Mouse (Mus musculus) cerebellum, adult 2 months (tissue): ENCODE data around the gene Kdm2a. TPM values are rescaled to one million over a fixed set of nuclear protein-coding genes. Genes with fewer than 3 reads are reported as not detected.

Experiments
- DNase-seq, 2 experiments: peaks; one replicate each; pipeline ENCODE4 v3.0.0; 2021
- H3K27ac ChIP-seq: fragments of 200-500 bp; 2 replicates; pipeline ENCODE4 v1.5.1; 2012; ENCODE audit warnings: low read length, control low read depth, inconsistent platforms; ENCODE audit not compliant: insufficient read depth
- H3K27me3 ChIP-seq: fragments of 200-500 bp; 2 replicates; pipeline ENCODE4 v1.6.1; 2012; ENCODE audit warnings: inconsistent platforms, mild to moderate bottlenecking, low read length, moderate library complexity; ENCODE audit not compliant: control insufficient read depth, insufficient read depth
- H3K4me1 ChIP-seq: fragments of 200-500 bp; 2 replicates; pipeline ENCODE4 v1.6.1; 2011; ENCODE audit warnings: low read length; ENCODE audit not compliant: control insufficient read depth, insufficient read depth
- H3K4me3 ChIP-seq: fragments of 200-500 bp; replicated peaks from 2 replicates; pipeline ENCODE3; 2011; ENCODE audit warnings: mild to moderate bottlenecking, low read depth, low read length, control low read depth; ENCODE audit not compliant: insufficient read depth
- CTCF ChIP-seq: fragments of 200-500 bp; IDR thresholded peaks from 2 replicates; pipeline ENCODE4 v1.5.1; 2011; ENCODE audit warnings: low read depth, mild to moderate bottlenecking, control low read depth, low read length, moderate library complexity, borderline replicate concordance; ENCODE audit not compliant: insufficient read depth
- POLR2A ChIP-seq: fragments of 200-500 bp; IDR thresholded peaks from 2 replicates; pipeline ENCODE4 v1.6.1; 2011; ENCODE audit warnings: low read length, control low read depth, borderline replicate concordance; ENCODE audit not compliant: insufficient read depth
- WGBS: fragments of 180-500 bp; shearing (Covaris S2); methylation state at CpG from one replicate; pipeline ENCODE4 v1.1.7; 2018; 5-methylcytosine and 5-hydroxymethylcytosine counted together
- polyA plus RNA-seq: library from polyadenylated mRNA; depleted of rRNA; stranded (reverse); fragments of >200 nt; gene quantifications from 2 replicates; pipeline ENCODE4 v1.2.3, GENCODE M21; 2012

The Kdm2a gene
- polyA plus RNA-seq, 1 experiment = 87.1 TPM

- 96% methylated on average over 2 of the region's 2 CpGs for WGBS
Measured at GRCm38 (mm10) chr19:4404840-4405239, 6.8 kb upstream of the Kdm2a start.

DNA sequence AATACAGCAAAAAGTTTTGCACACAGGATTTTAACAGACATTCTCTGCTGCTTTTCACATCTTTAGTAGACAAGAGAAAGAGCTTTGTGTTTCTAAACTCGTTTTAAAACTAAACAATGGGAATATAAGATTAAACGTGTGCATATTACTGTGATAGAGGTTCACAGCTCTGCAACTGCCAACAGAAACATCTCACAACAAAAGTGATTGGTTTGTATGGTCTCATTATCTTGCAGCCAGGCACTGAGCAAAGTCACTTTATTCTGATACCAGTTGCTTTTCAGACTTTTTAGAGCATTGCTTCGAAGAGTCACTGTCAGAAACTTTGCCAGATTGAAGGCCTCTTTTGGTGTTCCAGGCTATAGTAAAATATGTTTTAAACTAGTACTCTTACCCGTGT, 874 bp upstream of the Kdm2a start:
- Histone ChIP-seq H3K27me3 (no peaks in the 10 kb centered on the region), H3K27ac (no peak overlapping the region), H3K4me1 (no peaks in the 10 kb centered on the region), H3K4me3 (no peak overlapping the region)
- WGBS = 87% methylated on average over 4 of the region's 4 CpGs
- no peak for TF ChIP-seq POLR2A
- TF ChIP-seq CTCF = no peak
- DNase-seq = no peak

More at GRCm38 (mm10) chr19:4404840-4405239, 6.8 kb upstream of the Kdm2a start:
- Histone ChIP-seq H3K27me3 (no peaks in the 10 kb centered on the region), H3K4me3 (no peak overlapping the region), H3K27ac (no peak overlapping the region), H3K4me1 (no peaks in the 10 kb centered on the region)
- TF ChIP-seq CTCF = no peak
- TF ChIP-seq POLR2A = no peak
- DNase-seq = no peak

- H3K4me1 ChIP-seq = no peaks in the 10 kb centered on the region
- no peaks in the 10 kb centered on the region for H3K27me3 ChIP-seq
- DNase-seq = no peak
- H3K27ac ChIP-seq = no peak overlapping the region
- WGBS = 56% methylated on average over 8 of the region's 8 CpGs
- peak overlapping the region; percentile 90 for H3K4me3 ChIP-seq
- no peak for TF ChIP-seq POLR2A
Measured at GRCm38 (mm10) chr19:4398630-4398948, 504 bp upstream of the Kdm2a start.

DNA sequence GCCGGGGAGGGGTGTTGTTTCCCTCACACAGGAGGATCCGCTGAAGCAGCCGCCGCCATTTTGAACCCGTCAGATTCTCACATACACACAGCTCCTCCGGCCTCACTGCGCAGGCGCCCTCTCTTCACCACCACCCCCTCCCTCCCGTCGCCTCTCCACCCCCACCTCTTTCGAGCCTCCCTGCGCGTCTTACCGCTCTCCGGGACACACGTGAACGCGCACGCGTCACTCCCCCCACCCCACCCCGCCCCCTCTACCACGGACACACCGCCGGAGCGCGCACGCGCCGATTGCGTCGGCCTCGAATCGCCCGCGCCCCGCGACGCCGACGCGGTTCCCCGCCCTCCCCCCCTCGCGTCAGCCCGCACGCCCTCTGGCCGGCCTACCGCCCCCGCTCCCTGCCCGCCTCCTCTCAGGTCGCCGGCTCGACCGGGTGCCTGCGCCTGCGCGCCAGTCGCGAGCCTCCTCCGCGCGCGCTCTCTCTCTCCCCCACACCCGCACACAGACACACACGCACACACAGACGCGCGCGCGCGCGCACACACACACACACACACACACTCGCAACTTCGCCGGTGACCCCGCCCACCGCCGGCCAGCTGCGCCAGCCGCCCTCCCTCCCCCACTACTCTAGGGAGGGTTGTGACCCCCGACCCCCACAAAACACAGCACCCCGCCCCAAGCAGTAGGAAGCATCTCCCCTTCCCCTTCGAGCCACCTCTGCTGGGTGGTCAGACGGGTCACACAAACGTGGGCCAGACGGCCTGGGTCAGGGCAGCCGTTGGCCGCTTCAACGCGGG, 887 bp downstream of the Kdm2a start:
- peak overlapping the region; percentile 90 for H3K4me3 ChIP-seq
- no peaks in the 10 kb centered on the region for H3K4me1 ChIP-seq
- TF ChIP-seq CTCF (no peak), POLR2A (peak; percentile 69)

DNA sequence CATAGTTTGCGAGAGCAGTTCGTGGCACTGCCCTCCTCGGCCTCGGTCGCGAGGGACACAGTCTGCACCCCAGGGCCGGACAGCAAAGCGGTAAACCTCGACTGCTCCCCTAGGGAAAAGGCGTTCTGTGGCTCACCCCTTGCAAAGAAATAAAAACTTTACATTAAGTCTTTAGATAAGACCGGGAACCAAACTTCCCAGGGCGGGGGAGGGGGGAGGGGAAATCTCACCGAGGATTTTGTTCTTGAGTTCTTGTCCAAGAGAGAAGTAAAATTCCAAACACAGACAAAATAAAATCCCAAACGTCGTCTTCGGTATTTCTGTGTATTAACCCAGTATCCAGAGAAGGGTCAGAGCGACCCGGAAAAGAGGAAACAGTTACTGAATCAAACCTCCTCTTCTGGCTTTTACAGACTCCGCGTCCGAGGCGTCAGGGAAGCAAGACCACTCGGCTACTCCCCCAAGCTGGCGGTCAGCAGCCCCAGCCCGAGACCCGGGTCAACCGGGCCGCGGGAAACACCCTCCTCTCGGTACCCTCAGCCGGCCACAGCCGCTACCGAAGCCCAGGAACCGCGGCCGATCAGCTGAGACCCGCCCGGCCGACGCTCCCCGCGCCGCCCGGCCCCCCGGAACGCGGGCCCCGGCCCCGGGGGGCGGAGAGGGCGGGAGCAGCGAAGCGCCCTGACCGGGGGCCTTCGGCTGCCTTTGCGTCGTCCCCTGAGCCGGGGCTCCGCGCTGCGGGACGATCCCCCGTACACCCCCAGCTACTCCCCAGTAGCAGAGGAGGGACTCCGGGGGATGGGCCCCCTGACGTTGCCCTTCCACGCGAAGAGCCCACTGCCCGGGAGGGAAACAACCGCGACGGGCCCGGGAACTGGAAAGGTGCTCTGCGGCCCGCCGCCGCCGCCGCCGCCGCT, 1.7 kb downstream of the Kdm2a start:
- Histone ChIP-seq H3K4me1 (no peaks in the 10 kb centered on the region), H3K27ac (peak overlapping the region; percentile 77), H3K4me3 (peak overlapping the region; percentile 74), H3K27me3 (no peaks in the 10 kb centered on the region)
- peak; percentile 46 to 53 for DNase-seq
- WGBS = under 1% methylated on average over 78 of the region's 80 CpGs
- TF ChIP-seq POLR2A = no peak
- no peak for TF ChIP-seq CTCF

More for the DNA sequence above, 887 bp downstream of the Kdm2a start:
- no peaks in the 10 kb centered on the region for H3K27me3 ChIP-seq
- H3K27ac ChIP-seq = peak overlapping the region; percentile 77
- peak; percentile 95 to 98 for DNase-seq
- WGBS = under 1% methylated on average over 75 of the region's 90 CpGs

- TF ChIP-seq POLR2A (no peak), CTCF (no peak)
- H3K4me3 ChIP-seq = no peak overlapping the region
- no peaks in the 10 kb centered on the region; the same call in 1 of the 2 replicates for H3K4me1 ChIP-seq
- H3K27me3 ChIP-seq = no peaks in the 10 kb centered on the region
- no peak overlapping the region for H3K27ac ChIP-seq
- no peak for DNase-seq
Measured at GRCm38 (mm10) chr19:4387276-4387675, 10.8 kb downstream of the Kdm2a start.

GRCm38 (mm10) chr19:4385026-4385425, 13.1 kb downstream of the Kdm2a start:
- no peak overlapping the region for H3K4me3 ChIP-seq
- H3K27me3 ChIP-seq = no peaks in the 10 kb centered on the region
- H3K4me1 ChIP-seq = no peaks in the 10 kb centered on the region; the same call in 1 of the 2 replicates
- TF ChIP-seq CTCF = no peak
- TF ChIP-seq POLR2A = no peak
- DNase-seq = no peak
- 80% methylated on average over 4 of the region's 4 CpGs for WGBS
- H3K27ac ChIP-seq = no peak overlapping the region
